Mouse (Mus musculus): ENCODE data around the gene Paxx.

DNA sequence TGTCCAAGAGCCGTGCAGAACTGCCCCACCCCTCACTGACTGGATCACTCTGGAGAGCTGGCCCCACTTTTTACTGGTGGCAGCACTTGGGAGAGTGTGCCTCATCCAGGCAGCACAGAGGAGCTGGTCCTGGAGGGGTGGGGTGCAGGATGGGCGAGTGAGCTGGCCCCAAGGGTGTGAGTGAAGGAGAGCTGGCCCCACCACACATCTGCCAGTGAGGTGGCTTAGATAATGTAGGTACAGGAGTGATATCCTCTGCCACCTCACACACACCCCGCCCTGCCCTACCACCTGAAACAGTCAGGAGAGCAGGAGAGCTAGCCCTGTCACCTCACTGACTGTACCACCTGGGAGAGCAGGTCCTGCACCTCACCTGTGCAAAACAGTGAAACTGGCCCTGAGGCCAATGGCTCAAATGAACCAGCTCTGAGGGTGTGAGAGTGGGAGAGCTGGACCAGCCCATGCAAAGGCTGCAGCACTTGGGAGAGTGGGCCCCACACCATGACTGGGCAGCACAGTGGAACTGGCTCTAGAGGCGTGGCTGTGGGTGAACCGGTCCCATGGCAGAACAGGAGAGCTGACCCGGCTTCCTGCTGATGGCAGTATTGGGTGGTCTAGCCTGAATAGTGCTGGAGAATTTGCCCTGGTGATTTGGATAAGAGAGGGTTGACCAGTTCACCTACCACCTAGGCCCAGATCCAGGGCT lies 27.2 kb upstream of the Paxx start:
- TF ChIP-seq CTCF (IDR thresholded peaks at IDR 0.05; ENCODE audit: low read depth, low read length) (no peak), POLR2A (IDR thresholded peaks at IDR 0.05; ENCODE audit: borderline replicate concordance, low read depth, low read length) (no peak)

All from bone marrow macrophage, adult 2 months (primary cell).